Mouse (Mus musculus): ENCODE measurements around the gene Usp30. TPM values are rescaled to one million over a fixed set of nuclear protein-coding genes. Genes with fewer than 3 reads are reported as not detected.

Usp30 gene
- polyA plus RNA-seq (2012; ENCODE audit: insufficient read depth, insufficient read length, missing spikeins): 10.0 and 11.8 TPM in 2 replicates

DNA sequence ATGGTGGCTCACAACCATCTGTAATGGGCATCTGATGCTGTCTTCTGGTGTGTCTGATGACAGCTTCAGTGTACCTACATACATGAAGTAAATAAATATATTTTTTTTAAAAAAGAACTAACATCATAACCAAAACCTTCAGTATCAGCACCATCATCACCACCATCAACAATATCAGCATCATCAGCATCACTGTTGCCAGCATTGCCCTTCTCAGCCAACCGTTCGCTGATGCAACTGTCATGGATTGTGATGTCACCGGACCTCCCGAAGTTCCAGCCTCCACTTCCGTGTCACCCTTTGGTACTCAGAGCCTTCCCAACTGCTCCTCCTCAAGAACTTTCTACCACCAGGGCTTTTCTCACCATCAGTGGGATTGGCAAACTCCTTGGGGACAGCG is at the start of gene Usp30:
TSS of gene Usp30 (plus strand) at position 301 of the 400 bp plus-strand sequence.
- H3K4me1 ChIP-seq (ENCODE audit: control insufficient read depth, insufficient read depth, low read length): peaks cover 7% of the 10 kb centered on the region; the same call in 1 of the 2 replicates
- TF ChIP-seq CTCF (IDR thresholded peaks at IDR 0.05; ENCODE audit: low read depth, low read length): no peak
- H3K27ac ChIP-seq (ENCODE audit: insufficient read depth, low read depth, low read length): no peak within 1 kb of the TSS
- H3K4me3 ChIP-seq (ENCODE audit: insufficient read depth, low read length): no peak within 1 kb of the TSS

DNA sequence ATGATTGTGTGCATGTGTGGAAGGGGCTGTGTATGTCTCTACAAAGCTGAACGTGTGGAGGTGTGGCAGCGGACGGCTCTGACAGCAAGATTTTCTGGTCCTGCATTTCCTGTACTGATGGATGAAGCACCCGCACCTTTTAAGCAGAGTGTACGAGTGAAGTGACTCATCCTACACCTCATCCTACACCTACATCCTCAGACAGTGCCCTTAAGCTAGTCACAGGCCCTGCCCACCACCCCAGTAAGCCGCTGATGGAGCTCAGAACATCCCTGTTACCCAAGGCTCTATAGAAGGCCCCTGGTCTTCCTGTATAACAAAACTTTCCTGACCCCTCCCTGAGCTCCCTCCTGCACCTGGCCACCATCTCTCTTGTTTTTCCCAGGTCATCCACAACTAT is 40.9 kb upstream of the Usp30 start:
- Histone ChIP-seq H3K4me3 (ENCODE audit: insufficient read depth, low read length) (no peak overlapping the region), H3K27ac (ENCODE audit: insufficient read depth, low read depth, low read length) (no peak overlapping the region), H3K4me1 (ENCODE audit: control insufficient read depth, insufficient read depth, low read length) (no peaks in the 10 kb centered on the region)
- TF ChIP-seq CTCF (IDR thresholded peaks at IDR 0.05; ENCODE audit: low read depth, low read length) (no peak), POLR2A (IDR thresholded peaks at IDR 0.05; ENCODE audit: borderline replicate concordance, low read depth, low read length) (no peak)

DNA sequence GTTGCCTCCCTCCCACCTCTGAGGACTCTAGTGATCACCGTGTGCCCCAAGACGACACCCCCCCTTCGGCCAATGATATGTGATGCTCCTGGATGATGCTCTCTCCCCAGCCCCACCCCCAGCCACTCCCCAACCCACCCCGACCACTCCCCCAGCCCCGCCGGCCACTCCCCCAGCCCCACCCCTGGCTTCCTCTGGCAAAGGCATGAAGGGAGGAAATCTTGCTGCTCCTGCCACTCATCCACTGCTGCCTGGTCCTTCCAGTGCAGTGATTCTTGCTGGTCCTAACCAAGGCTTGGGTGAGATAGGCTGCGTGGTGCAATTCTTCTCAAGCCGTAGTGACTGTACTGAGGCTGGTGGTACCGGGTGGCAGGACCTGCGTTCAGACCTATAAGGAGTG is 40.4 kb upstream of the Usp30 start:
- no peak overlapping the region for H3K27ac ChIP-seq (ENCODE audit: insufficient read depth, low read depth, low read length)
- no peak for TF ChIP-seq POLR2A (IDR thresholded peaks at IDR 0.05; ENCODE audit: borderline replicate concordance, low read depth, low read length)
- TF ChIP-seq CTCF (IDR thresholded peaks at IDR 0.05; ENCODE audit: low read depth, low read length): no peak
- H3K4me3 ChIP-seq (ENCODE audit: insufficient read depth, low read length): no peak overlapping the region
- no peaks in the 10 kb centered on the region for H3K4me1 ChIP-seq (ENCODE audit: control insufficient read depth, insufficient read depth, low read length)

DNA sequence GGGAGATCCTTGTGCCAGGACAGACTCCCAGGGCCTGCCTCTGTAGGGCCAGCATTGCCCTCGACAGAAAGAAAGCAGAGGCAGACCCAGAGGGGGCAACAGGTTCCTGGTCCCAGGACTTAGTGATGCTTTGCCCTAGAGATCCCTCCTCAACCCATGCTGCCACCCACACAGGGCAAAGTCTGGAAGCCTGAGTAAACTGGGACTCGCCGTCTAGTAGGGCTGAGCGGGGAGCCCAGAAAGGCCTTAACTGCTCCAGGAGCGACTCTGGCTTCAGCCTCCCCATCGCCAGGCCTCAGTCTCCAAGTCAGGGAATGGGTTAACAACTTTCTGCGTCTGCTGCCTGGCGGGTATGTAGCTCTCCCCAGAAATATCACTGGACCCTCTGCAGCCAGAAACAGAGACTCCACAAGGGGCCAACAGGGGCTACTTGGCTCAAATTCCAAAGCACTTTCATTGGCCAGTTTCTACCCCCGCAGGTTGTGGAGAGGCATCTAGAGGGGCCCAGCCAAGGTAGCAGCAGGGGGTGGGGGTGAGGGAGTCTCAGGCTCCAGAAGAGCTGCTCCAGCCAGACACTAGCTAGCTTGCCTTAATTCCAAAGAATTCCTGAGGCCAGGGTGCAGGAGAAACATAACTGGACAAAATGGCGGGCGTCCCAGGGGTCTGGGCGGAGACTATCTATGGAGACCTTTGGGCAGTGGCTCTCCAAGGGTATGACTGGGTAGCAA is 37.9 kb upstream of the Usp30 start:
- Histone ChIP-seq H3K27ac (ENCODE audit: insufficient read depth, low read depth, low read length) (no peak overlapping the region), H3K4me3 (ENCODE audit: insufficient read depth, low read length) (no peak overlapping the region), H3K4me1 (ENCODE audit: control insufficient read depth, insufficient read depth, low read length) (no peaks in the 10 kb centered on the region)
- no peak for TF ChIP-seq CTCF (IDR thresholded peaks at IDR 0.05; ENCODE audit: low read depth, low read length)

DNA sequence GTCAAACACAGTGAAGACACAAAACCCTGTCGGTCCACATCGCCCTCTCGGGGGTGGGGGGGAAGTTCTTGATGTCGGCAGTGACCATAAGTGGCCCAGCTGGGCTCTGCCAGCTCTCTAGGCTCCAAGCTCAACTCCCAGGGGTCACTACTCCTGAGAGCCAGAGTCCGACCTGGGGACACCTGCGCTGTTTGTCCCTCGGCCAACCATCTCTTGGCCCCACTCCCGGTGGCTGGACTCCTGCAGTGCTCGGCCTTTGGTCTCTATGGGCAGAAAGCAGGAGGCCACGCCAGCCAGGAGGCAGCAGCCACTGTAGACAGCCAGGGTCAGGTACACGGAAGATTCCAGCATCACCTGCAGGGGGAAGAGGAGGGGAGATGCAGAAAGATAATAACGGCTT is 37.1 kb upstream of the Usp30 start:
- TF ChIP-seq POLR2A (IDR thresholded peaks at IDR 0.05; ENCODE audit: borderline replicate concordance, low read depth, low read length) (no peak), CTCF (IDR thresholded peaks at IDR 0.05; ENCODE audit: low read depth, low read length) (no peak)
- no peak overlapping the region for H3K27ac ChIP-seq (ENCODE audit: insufficient read depth, low read depth, low read length)
- no peak overlapping the region for H3K4me3 ChIP-seq (ENCODE audit: insufficient read depth, low read length)
- no peaks in the 10 kb centered on the region for H3K4me1 ChIP-seq (ENCODE audit: control insufficient read depth, insufficient read depth, low read length)

DNA sequence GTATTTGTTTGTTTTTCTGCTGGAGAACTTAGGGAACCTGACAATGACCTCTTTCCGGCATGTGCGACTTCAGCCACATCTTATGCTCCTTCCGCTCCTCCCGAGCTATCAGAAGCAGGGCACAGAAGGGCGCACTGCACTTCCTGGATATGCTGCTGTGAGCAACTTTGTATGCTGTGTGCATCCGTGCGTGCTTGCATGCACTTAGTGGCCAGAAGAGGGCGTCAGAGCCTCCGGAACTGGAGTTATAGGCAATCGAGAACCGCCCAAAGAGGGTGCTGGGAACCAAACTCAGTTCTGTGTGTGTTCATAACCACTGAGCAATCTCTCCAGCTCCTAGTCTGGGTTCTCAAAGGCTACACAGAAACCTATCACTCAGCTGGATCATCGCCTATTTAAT is 34.6 kb upstream of the Usp30 start:
- no peak for TF ChIP-seq POLR2A (IDR thresholded peaks at IDR 0.05; ENCODE audit: borderline replicate concordance, low read depth, low read length)
- TF ChIP-seq CTCF (IDR thresholded peaks at IDR 0.05; ENCODE audit: low read depth, low read length): no peak
- H3K4me3 ChIP-seq (ENCODE audit: insufficient read depth, low read length): no peak overlapping the region
- H3K4me1 ChIP-seq (ENCODE audit: control insufficient read depth, insufficient read depth, low read length): no peaks in the 10 kb centered on the region
- H3K27ac ChIP-seq (ENCODE audit: insufficient read depth, low read depth, low read length): no peak overlapping the region

DNA sequence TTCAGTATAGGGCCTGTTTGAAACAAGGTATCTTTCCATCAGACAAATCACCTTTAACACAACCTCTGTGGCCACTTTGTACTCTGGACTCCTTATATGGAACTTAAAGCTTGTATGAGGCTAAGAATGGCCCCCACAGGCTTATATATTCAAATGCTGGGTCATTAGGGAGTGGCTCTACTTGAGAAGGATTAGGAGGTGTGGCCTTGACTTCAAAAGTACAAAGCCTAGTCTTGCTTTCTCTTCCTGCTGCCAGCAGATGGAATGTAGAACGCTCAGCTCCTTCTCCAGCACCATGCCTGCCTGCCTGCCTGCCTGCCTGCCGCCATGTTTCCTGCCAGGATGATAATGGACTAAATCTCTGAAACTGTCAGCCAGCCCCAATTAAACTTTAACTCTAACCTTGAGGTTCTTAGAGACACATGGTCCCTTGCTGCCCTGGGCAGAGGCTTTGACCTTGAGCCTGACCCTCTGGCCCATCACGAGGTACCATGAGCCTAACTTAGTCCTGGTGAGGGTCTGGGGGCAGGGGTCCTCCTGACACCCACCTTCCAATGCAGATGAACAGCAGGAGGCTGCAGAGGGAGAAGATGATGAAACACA is 33.0 kb upstream of the Usp30 start:
- H3K4me3 ChIP-seq (ENCODE audit: insufficient read depth, low read length): no peak overlapping the region
- H3K4me1 ChIP-seq (ENCODE audit: control insufficient read depth, insufficient read depth, low read length): no peaks in the 10 kb centered on the region
- no peak overlapping the region for H3K27ac ChIP-seq (ENCODE audit: insufficient read depth, low read depth, low read length)
- no peak for TF ChIP-seq CTCF (IDR thresholded peaks at IDR 0.05; ENCODE audit: low read depth, low read length)
- no peak for TF ChIP-seq POLR2A (IDR thresholded peaks at IDR 0.05; ENCODE audit: borderline replicate concordance, low read depth, low read length)

DNA sequence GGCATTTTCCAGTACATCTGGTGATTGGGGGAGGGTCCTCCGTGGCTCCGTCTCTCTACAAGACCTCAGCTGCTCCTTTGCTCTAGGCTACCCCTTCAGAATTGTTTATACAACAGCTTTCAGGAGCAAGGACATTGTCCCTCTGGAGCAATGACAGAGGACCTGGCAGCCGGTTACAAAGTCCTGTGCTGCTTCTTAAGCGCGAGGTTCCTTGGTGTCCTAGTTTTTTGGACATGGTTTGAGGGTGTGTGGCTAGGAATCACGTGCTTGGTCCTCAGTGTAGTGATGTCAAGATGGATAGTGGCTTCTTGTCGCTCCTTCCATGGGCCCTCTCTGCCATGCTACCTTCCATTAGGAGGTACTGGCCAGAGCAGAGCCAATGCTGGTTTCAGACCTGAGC is 30.9 kb upstream of the Usp30 start:
- no peaks in the 10 kb centered on the region for H3K4me1 ChIP-seq (ENCODE audit: control insufficient read depth, insufficient read depth, low read length)
- no peak overlapping the region for H3K4me3 ChIP-seq (ENCODE audit: insufficient read depth, low read length)
- TF ChIP-seq CTCF (IDR thresholded peaks at IDR 0.05; ENCODE audit: low read depth, low read length) (no peak), POLR2A (IDR thresholded peaks at IDR 0.05; ENCODE audit: borderline replicate concordance, low read depth, low read length) (no peak)
- no peak overlapping the region for H3K27ac ChIP-seq (ENCODE audit: insufficient read depth, low read depth, low read length)

DNA sequence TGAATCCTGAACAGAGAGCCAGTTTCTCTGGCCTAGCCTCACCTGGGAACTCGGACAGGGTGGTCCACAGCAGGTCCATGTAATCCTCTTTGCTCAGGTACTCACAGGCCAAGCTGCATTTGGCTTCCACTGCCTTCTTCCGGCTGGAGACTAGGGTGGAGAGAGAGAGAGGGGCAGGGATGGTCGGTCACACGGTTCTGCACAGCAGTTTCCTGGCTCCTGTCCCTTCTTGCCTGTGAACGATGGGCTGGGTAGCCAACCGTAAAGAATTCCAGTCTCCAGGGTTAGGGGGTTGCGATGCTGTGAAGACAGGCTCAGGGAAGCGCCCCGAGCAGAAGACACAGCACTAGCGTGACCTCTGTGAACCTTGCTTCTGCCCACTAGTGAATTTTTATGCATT is 30.1 kb upstream of the Usp30 start:
- no peak overlapping the region for H3K4me3 ChIP-seq (ENCODE audit: insufficient read depth, low read length)
- no peaks in the 10 kb centered on the region for H3K4me1 ChIP-seq (ENCODE audit: control insufficient read depth, insufficient read depth, low read length)
- TF ChIP-seq CTCF (IDR thresholded peaks at IDR 0.05; ENCODE audit: low read depth, low read length) (no peak), POLR2A (IDR thresholded peaks at IDR 0.05; ENCODE audit: borderline replicate concordance, low read depth, low read length) (no peak)
- H3K27ac ChIP-seq (ENCODE audit: insufficient read depth, low read depth, low read length): no peak overlapping the region

DNA sequence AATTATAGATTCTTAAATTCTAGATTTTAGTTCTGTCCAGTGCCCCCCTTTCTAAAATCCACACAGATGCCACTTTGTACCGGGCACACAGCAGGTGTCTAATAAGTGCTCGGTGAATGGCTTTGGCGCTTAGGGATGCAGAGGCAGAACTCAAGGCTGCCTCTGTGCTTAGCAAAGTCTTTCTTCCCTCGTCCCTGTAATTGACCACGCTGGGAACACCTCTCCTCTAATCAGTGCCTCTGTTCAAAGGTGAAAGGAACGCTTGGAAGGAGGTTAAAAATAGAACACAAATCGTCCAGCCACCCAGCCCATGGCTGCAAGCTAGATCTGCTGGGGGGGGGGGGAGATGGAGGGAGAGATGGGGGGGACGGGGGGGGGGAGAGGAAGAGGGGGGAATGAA is 24.8 kb upstream of the Usp30 start:
- Histone ChIP-seq H3K4me3 (ENCODE audit: insufficient read depth, low read length) (no peak overlapping the region), H3K4me1 (ENCODE audit: control insufficient read depth, insufficient read depth, low read length) (no peaks in the 10 kb centered on the region), H3K27ac (ENCODE audit: insufficient read depth, low read depth, low read length) (no peak overlapping the region)
- no peak for TF ChIP-seq CTCF (IDR thresholded peaks at IDR 0.05; ENCODE audit: low read depth, low read length)
- TF ChIP-seq POLR2A (IDR thresholded peaks at IDR 0.05; ENCODE audit: borderline replicate concordance, low read depth, low read length): no peak

All from bone marrow macrophage, adult 2 months (primary cell).